In the genomic region with DNA sequence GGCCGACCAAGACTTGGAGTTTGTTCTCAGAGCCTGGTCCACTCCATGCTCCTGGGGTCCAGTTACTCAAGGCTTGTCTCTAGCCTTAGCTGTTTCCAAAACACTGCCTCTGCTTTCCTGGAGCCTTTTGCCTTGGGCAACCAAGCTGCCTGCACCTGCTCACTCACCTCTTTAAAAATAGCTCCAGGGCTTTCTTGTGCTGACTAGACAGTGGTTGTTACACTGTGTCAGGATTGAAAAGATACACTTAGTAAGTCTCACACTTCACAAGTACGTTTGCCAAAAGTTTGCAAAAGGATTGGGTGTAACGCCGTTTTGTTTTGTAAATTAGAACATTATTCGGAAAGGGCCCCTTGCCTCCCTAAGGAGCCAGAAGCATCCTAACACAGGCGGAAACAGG, we compare ENCODE assay signal across 14 mouse cellular contexts. TPM values are rescaled to one million over a fixed set of nuclear protein-coding genes. Genes with fewer than 3 reads are reported as not detected.
DNase-seq lines count a peak whose midpoint lies in the region; ATAC-seq and TF ChIP-seq lines count a peak whose summit lies in the region.
"Had no signal": no experiment of that assay in that cellular context is flagged by ENCODE, and none has a peak within 500 bp of the region (broad histone marks: within the 10 kb centered on the region; RNA-seq: fewer than 3 reads in every experiment).

No protein-coding gene starts in this region.

- H3K27ac ChIP-seq in heart, adult 2 months = peak overlapping the region; percentile 3; the same call in 1 of the 2 replicates
- H3K27ac ChIP-seq in hindbrain, embryonic 14.5 days = peak overlapping the region; percentile 9; the same call in 1 of the 2 replicates
- H3K27ac ChIP-seq in hindbrain, embryonic 12.5 days = no peak overlapping the region
- H3K27ac ChIP-seq: hindbrain, embryonic 15.5 days; midbrain, embryonic 12.5 days had no signal

- intact Hi-C loops in heart, adult 2 months (cut with DNase I) = loop anchor here (1.0 kb wide), 1 partner anchor 65 kb away; no protein-coding TSS in a partner anchor
- intact Hi-C loops in heart, postnatal 25 days (cut with DNase I) = loop anchor here (5.0 kb wide), 2 partner anchors 66 to 204 kb away; no protein-coding TSS in a partner anchor

- no peak overlapping the region for H3K4me3 ChIP-seq in heart, adult 2 months
- no peak overlapping the region for H3K4me3 ChIP-seq in hindbrain, embryonic 14.5 days (replicated peaks; ENCODE audit: low read length)
- no peak overlapping the region for H3K4me3 ChIP-seq in hindbrain, embryonic 12.5 days
- H3K4me3 ChIP-seq: hindbrain, embryonic 15.5 days; midbrain, embryonic 12.5 days had no signal

- 24% methylated on average over 6 of the region's 6 CpGs for WGBS in heart, adult 2 months
- 41% methylated on average over 6 of the region's 6 CpGs for WGBS in hindbrain, embryonic 14.5 days
- 47% methylated on average over 6 of the region's 6 CpGs for WGBS in hindbrain, embryonic 12.5 days

- ATAC-seq in hindbrain, embryonic 14.5 days (ENCODE audit: low FRiP score) = no peak
- no peak for ATAC-seq in hindbrain, embryonic 12.5 days (ENCODE audit: low FRiP score)
- ATAC-seq: intestine, postnatal 0 days had no signal

- TF ChIP-seq EP300 in heart, adult 2 months (IDR thresholded peaks at IDR 0.05; ENCODE audit: insufficient read depth, low read depth, low read length) = no peak

- H3K27me3 ChIP-seq in heart, adult 2 months (ENCODE audit: control insufficient read depth, insufficient read depth, low read length) = no peaks in the 10 kb centered on the region
- no peaks in the 10 kb centered on the region for H3K27me3 ChIP-seq in hindbrain, embryonic 14.5 days (ENCODE audit: control insufficient read depth, insufficient read depth, low read length)
- H3K27me3 ChIP-seq in hindbrain, embryonic 12.5 days = no peaks in the 10 kb centered on the region
- H3K27me3 ChIP-seq: hindbrain, embryonic 15.5 days; midbrain, embryonic 12.5 days had no signal

- no peaks in the 10 kb centered on the region for H3K9me3 ChIP-seq in hindbrain, embryonic 14.5 days (ENCODE audit: control insufficient read depth, low read length)
- no peaks in the 10 kb centered on the region for H3K9me3 ChIP-seq in hindbrain, embryonic 12.5 days (replicated peaks)
- H3K9me3 ChIP-seq: hindbrain, embryonic 15.5 days; midbrain, embryonic 12.5 days had no signal

- peaks cover 3% of the 10 kb centered on the region for H3K36me3 ChIP-seq in heart, adult 2 months (ENCODE audit: control insufficient read depth, insufficient read depth, low read length)
- no peaks in the 10 kb centered on the region for H3K36me3 ChIP-seq in hindbrain, embryonic 14.5 days (replicated peaks; ENCODE audit: control insufficient read depth, insufficient read depth)
- H3K36me3 ChIP-seq in hindbrain, embryonic 12.5 days = no peaks in the 10 kb centered on the region
- H3K36me3 ChIP-seq: hindbrain, embryonic 15.5 days; midbrain, embryonic 12.5 days had no signal

- peaks cover 21% of the 10 kb centered on the region for H3K4me1 ChIP-seq in heart, adult 2 months (ENCODE audit: control insufficient read depth, insufficient read depth, low read length)
- 0 out of 2 replicates have a peak, but pooled peaks cover 13% of the 10 kb centered on the region for H3K4me1 ChIP-seq in hindbrain, embryonic 14.5 days (replicated peaks; ENCODE audit: control insufficient read depth, insufficient read depth, low read length)
- peaks cover 12% of the 10 kb centered on the region for H3K4me1 ChIP-seq in hindbrain, embryonic 12.5 days

- no peak for TF ChIP-seq POLR2A in heart, adult 2 months (IDR thresholded peaks at IDR 0.05; ENCODE audit: insufficient read depth, low read depth, low read length)

- no peak for TF ChIP-seq CTCF in heart, adult 2 months (IDR thresholded peaks at IDR 0.05)

- DNase-seq in heart, adult 2 months = no peak
- DNase-seq in heart, postnatal 25 days (ENCODE audit: low spot score) = no peak
- DNase-seq in hindbrain, embryonic 14.5 days (ENCODE audit: low spot score) = no peak
- DNase-seq in testis, postnatal 14 days (ENCODE audit: low spot score) = peak; percentile 76
- no peak for DNase-seq in testis, postnatal 10 days (ENCODE audit: low spot score)
- peak; percentile 69 for DNase-seq in skeletal muscle tissue, adult 2 months (ENCODE audit: low read depth, low spot score)
- no peak for DNase-seq in B cell, adult 2 months
- DNase-seq: cerebellum, postnatal 10 days; gastrocnemius, postnatal 14 days; layer of hippocampus, postnatal 36 days had no signal

- H3K79me2 ChIP-seq in heart, adult 2 months (replicated peaks; ENCODE audit: control insufficient read depth, insufficient read depth, low read length) = no peaks in the 10 kb centered on the region; the same call in none of the 2 replicates

- no peak overlapping the region for H3K9ac ChIP-seq in heart, adult 2 months (ENCODE audit: low read depth, low read length)
- H3K9ac ChIP-seq in hindbrain, embryonic 14.5 days = no peak overlapping the region
- no peak overlapping the region for H3K9ac ChIP-seq in hindbrain, embryonic 12.5 days
- H3K9ac ChIP-seq: hindbrain, embryonic 15.5 days; midbrain, embryonic 12.5 days had no signal

- no peak overlapping the region for H3K4me2 ChIP-seq in hindbrain, embryonic 14.5 days (replicated peaks)
- no peak overlapping the region for H3K4me2 ChIP-seq in hindbrain, embryonic 12.5 days (replicated peaks)
- H3K4me2 ChIP-seq: hindbrain, embryonic 15.5 days; midbrain, embryonic 12.5 days had no signal

RNA-seq across cellular contexts. Expression of gene Lrrfip1, which starts 40.0 kb away (rescaled TPM):
- 10 to 100 TPM; 63.5 to 75.5 TPM for total RNA-seq in heart, adult 2 months (2021)
- polyA plus RNA-seq in heart, adult 2 months (2012; rRNA removed) = 32.9 and 44.2 TPM in 2 replicates
- total RNA-seq in heart, postnatal 25 days (2021) = 10 to 100 TPM; 81.3 to 98.0 TPM
- polyA plus RNA-seq in hindbrain, embryonic 14.5 days (2014; fragmentation: Nextera tagmentation; extraction: Ambion mirVana) = 39.5 and 43.3 TPM in 2 replicates
- 26.0 and 32.0 TPM in 2 replicates for polyA plus RNA-seq in hindbrain, embryonic 12.5 days (2016; fragmentation: Nextera tagmentation; extraction: Ambion mirVana)

Comparison
In these comparisons a context has a peak if more than half of its experiments do, and no peak if none do; other contexts are left out.
1. DNase-seq: peak in testis, postnatal 14 days (single experiment) and skeletal muscle tissue, adult 2 months (single experiment); none in heart, adult 2 months (0 of 2), heart, postnatal 25 days (single experiment), hindbrain, embryonic 14.5 days (single experiment), testis, postnatal 10 days (single experiment) and B cell, adult 2 months (0 of 2).